Mouse (Mus musculus): ENCODE measurements around the gene Raet1e.
"Not testable (repeated sequence)": the region's sequence is repeated elsewhere in the genome, so short reads cannot be mapped to it uniquely, and the experiment has no call there.

DNA sequence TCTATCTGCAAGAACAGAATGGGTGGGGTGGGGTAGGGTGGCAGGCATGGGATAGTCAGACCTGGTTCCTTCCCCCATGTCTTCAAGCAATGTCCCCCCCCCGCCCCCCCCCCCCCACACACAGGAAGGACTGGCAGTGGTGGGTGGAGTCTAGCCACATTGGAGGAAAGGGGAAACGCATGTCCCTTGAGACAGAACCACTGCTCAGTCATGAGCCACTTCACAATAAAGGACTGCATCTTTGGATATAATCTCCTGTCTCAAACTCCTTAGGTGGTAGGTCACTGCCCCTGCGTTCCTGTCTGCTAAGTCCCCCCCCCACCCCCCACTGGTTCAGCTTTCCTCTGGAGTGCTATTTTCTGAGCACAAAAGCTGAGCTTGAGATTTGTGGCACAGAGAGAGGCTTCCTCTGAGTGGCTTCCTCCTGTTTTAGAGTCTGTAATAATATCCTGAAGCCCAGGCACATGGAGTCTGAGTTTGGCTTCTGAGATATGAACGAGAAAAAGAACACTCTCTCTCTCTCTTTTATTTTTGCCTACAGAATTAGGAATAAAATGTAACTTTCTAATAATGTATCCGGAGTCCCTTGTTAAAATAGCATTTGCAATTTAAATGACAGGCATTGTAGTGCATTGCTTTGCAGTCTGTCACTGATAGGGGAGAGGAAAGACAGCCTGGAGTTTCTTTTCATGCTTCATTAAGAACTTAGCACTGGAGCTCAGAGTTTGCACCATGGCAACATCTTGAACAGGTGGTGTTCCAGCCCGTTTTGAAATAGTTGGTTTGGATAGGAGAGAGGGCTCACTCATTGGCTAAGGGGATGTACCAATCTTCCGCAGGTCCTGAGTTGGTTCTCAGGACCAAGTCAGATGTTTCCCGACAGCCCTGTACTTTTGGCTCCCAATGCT lies 112.8 kb downstream of the Raet1e start:
- TF ChIP-seq CTCF (IDR thresholded peaks at IDR 0.05; ENCODE audit: low read depth, low read length); POLR2A (IDR thresholded peaks at IDR 0.05; ENCODE audit: extremely low read depth, insufficient read depth, low read length): not testable (repeated sequence)

All from liver, adult 2 months (tissue).